ENCODE assay signal across 12 mouse cellular contexts in genomic region chr9:21866641-21867040, GRCm38 (mm10). TPM values are rescaled to one million over a fixed set of nuclear protein-coding genes. Genes with fewer than 3 reads are reported as not detected.
A peak's percentile ranks its signal among the peaks of the same experiment; 100 is the strongest.
DNase-seq lines count a peak whose midpoint lies in the region; ATAC-seq lines count a peak whose summit lies in the region.
"Had no signal": no experiment of that assay in that cellular context is flagged by ENCODE, and none has a peak within 500 bp of the region (broad histone marks: within the 10 kb centered on the region; RNA-seq: fewer than 3 reads in every experiment).

No protein-coding gene starts in this region.

- no peak for DNase-seq in hindbrain, embryonic 11.5 days (ENCODE audit: low spot score)
- peak; percentile 18 for DNase-seq in NIH3T3 (ENCODE audit: low read depth)
- DNase-seq in embryo, embryonic 11 days = peak; percentile 26
- DNase-seq in kidney, postnatal 14 days = peak; percentile 81
- no peak for DNase-seq in gastrocnemius, adult 8-10 months (ENCODE audit: low spot score in 2 of 2)
- DNase-seq in ovary, postnatal 36 days (ENCODE audit: low spot score) = no peak
- no peak for DNase-seq in left cerebral cortex, adult 11 months (ENCODE audit: low spot score)
- DNase-seq: cerebellum, adult 11 months; thymus, postnatal 25 days had no signal

- peaks cover 5% of the 10 kb centered on the region; the same call in 1 of the 2 replicates for H3K9me3 ChIP-seq in hindbrain, embryonic 13.5 days
- H3K9me3 ChIP-seq in hindbrain, embryonic 11.5 days (ENCODE audit: control insufficient read depth, low read length) = no peaks in the 10 kb centered on the region

- no peak for ATAC-seq in hindbrain, embryonic 13.5 days (ENCODE audit: low FRiP score)
- no peak for ATAC-seq in hindbrain, embryonic 11.5 days (ENCODE audit: low FRiP score)

- no peaks in the 10 kb centered on the region for H3K4me1 ChIP-seq in hindbrain, embryonic 13.5 days (replicated peaks)
- H3K4me1 ChIP-seq in hindbrain, embryonic 11.5 days (replicated peaks; ENCODE audit: control insufficient read depth, insufficient read depth, low read length) = no peaks in the 10 kb centered on the region

- 74% methylated on average over 2 of the region's 2 CpGs for WGBS in hindbrain, embryonic 13.5 days
- 58% methylated on average over 2 of the region's 2 CpGs for WGBS in hindbrain, embryonic 11.5 days

- no peaks in the 10 kb centered on the region for H3K36me3 ChIP-seq in hindbrain, embryonic 13.5 days
- no peaks in the 10 kb centered on the region for H3K36me3 ChIP-seq in hindbrain, embryonic 11.5 days (ENCODE audit: control insufficient read depth, insufficient read depth, low read length)

- peak overlapping the region; percentile 35; the same call in 1 of the 2 replicates for H3K27ac ChIP-seq in hindbrain, embryonic 13.5 days
- H3K27ac ChIP-seq in hindbrain, embryonic 11.5 days (ENCODE audit: low read depth, low read length) = no peak overlapping the region; the same call in 1 of the 2 replicates
- H3K27ac ChIP-seq: liver, embryonic 14.5 days had no signal

- H3K4me3 ChIP-seq in hindbrain, embryonic 13.5 days = no peak overlapping the region
- no peak overlapping the region for H3K4me3 ChIP-seq in hindbrain, embryonic 11.5 days (ENCODE audit: low read depth, low read length)

- H3K27me3 ChIP-seq in hindbrain, embryonic 13.5 days = no peaks in the 10 kb centered on the region
- no peaks in the 10 kb centered on the region for H3K27me3 ChIP-seq in hindbrain, embryonic 11.5 days (ENCODE audit: control insufficient read depth, insufficient read depth, low read length)

- no peak overlapping the region for H3K9ac ChIP-seq in hindbrain, embryonic 13.5 days
- H3K9ac ChIP-seq in hindbrain, embryonic 11.5 days (ENCODE audit: low read depth, low read length) = no peak overlapping the region
- H3K9ac ChIP-seq: liver, embryonic 14.5 days had no signal

- no peak overlapping the region for H3K4me2 ChIP-seq in hindbrain, embryonic 13.5 days
- no peak overlapping the region for H3K4me2 ChIP-seq in hindbrain, embryonic 11.5 days (replicated peaks; ENCODE audit: low read depth, low read length)

RNA-seq across cellular contexts. Expression of gene Dock6, which starts 14.2 kb away (rescaled TPM):
- 17.2 and 18.2 TPM in 2 replicates for polyA plus RNA-seq in hindbrain, embryonic 13.5 days (2015; fragmentation: Nextera tagmentation; extraction: Ambion mirVana)
- polyA plus RNA-seq in hindbrain, embryonic 11.5 days (2014; fragmentation: Nextera tagmentation; extraction: Ambion mirVana) = 16.3 and 21.4 TPM in 2 replicates
- total RNA-seq in gastrocnemius, adult 8-10 months (2022) = 1 to 10 TPM; 4.7 to 8.3 (median 5.2) TPM

RNA-seq across cellular contexts. Expression of gene Angptl8, which starts 31.3 kb away (rescaled TPM):
- 0.39 and 0.53 TPM in 2 replicates for polyA plus RNA-seq in hindbrain, embryonic 13.5 days (2015; fragmentation: Nextera tagmentation; extraction: Ambion mirVana)
- 0.74 TPM in 1 of 2 replicates, not detected in the other for polyA plus RNA-seq in hindbrain, embryonic 11.5 days (2014; fragmentation: Nextera tagmentation; extraction: Ambion mirVana)
- total RNA-seq in gastrocnemius, adult 8-10 months (2022) = not detected
- total RNA-seq: monocyte, adult 5-6 weeks had no signal

RNA-seq across cellular contexts. Expression of gene Rab3d, which starts 51.4 kb away (rescaled TPM):
- polyA plus RNA-seq in hindbrain, embryonic 13.5 days (2015; fragmentation: Nextera tagmentation; extraction: Ambion mirVana) = 15.9 and 18.5 TPM in 2 replicates
- 8.6 and 9.5 TPM in 2 replicates for polyA plus RNA-seq in hindbrain, embryonic 11.5 days (2014; fragmentation: Nextera tagmentation; extraction: Ambion mirVana)
- 1 to 10 TPM; 2.3 to 6.0 (median 2.9) TPM for total RNA-seq in gastrocnemius, adult 8-10 months (2022)

Comparison
In these comparisons a context has a peak if more than half of its experiments do, and no peak if none do; other contexts are left out.
1. DNase-seq: peak in NIH3T3 (single experiment), embryo, embryonic 11 days (single experiment) and kidney, postnatal 14 days (single experiment); none in hindbrain, embryonic 11.5 days (single experiment), gastrocnemius, adult 8-10 months (0 of 2), ovary, postnatal 36 days (single experiment) and left cerebral cortex, adult 11 months (single experiment).